Mouse (Mus musculus): ENCODE data around the gene Hint2. TPM values are rescaled to one million over a fixed set of nuclear protein-coding genes. Genes with fewer than 3 reads are reported as not detected.

The Hint2 gene
- polyA plus RNA-seq, 1 experiment from 2014 or later = 77.9 TPM

DNA sequence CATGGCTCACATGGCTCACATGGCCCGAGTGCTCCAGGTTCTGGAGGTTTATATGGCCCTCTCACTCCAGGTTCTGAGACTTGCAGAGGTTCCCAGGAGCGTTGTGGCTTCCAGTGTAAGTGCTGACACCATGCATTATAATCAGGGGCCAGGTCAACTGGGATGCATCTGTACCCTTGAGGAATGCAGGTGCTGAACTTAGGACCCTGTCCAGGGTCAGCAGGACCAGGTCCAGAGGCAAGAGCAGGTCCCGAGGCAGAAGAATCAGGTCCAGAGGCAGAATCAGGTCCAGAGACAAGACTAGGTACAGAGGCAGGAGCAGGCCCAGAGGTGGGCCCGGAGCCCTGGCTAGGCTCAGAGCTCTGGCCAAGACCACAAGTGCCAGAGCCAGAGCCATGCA lies 3.5 kb downstream of the Hint2 start:
- Histone ChIP-seq H3K4me1 (replicated peaks) (peaks cover 25% of the 10 kb centered on the region), H3K36me3 (peaks cover 37% of the 10 kb centered on the region), H3K27ac (no peak overlapping the region; the same call in 1 of the 2 replicates), H3K9me3 (peaks cover 4% of the 10 kb centered on the region; the same call in 1 of the 2 replicates), H3K9ac (replicated peaks) (0 out of 2 replicates have a peak overlapping the region, but pooled peaks have one; percentile 10), H3K4me3 (replicated peaks) (peak overlapping the region; percentile 31), H3K4me2 (replicated peaks) (peak overlapping the region; percentile 50), H3K27me3 (no peaks in the 10 kb centered on the region)
- 85% methylated on average over 4 of the region's 4 CpGs for WGBS
- no peak for ATAC-seq

DNA sequence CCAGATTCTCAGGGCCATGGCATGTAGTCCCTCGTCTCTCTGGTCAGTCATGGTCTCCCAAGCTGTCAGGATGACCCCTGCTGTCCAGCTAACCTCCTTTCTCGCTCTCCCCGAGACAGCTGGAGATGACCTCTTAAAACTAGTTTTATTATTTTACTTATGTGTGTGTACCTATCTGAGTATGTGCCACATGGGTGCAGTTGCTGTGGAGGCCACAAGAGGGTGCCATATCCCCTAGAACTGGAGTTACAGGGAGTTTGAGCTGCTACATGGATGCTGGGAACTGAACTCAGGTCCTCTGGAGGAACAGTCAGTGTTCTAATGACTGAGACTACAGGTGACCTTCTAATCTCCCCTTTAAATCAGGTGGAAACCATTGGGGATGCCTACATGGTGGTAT lies 6.5 kb downstream of the Hint2 start:
- no peak overlapping the region for H3K27ac ChIP-seq
- peaks cover 49% of the 10 kb centered on the region for H3K36me3 ChIP-seq
- peaks cover 4% of the 10 kb centered on the region; the same call in 1 of the 2 replicates for H3K9me3 ChIP-seq
- peaks cover 13% of the 10 kb centered on the region for H3K4me1 ChIP-seq (replicated peaks)
- no peak for ATAC-seq
- no peak overlapping the region for H3K9ac ChIP-seq (replicated peaks)
- H3K27me3 ChIP-seq = no peaks in the 10 kb centered on the region
- 96% methylated on average over 3 of the region's 3 CpGs for WGBS
- H3K4me3 ChIP-seq (replicated peaks) = no peak overlapping the region
- no peak overlapping the region for H3K4me2 ChIP-seq (replicated peaks)

DNA sequence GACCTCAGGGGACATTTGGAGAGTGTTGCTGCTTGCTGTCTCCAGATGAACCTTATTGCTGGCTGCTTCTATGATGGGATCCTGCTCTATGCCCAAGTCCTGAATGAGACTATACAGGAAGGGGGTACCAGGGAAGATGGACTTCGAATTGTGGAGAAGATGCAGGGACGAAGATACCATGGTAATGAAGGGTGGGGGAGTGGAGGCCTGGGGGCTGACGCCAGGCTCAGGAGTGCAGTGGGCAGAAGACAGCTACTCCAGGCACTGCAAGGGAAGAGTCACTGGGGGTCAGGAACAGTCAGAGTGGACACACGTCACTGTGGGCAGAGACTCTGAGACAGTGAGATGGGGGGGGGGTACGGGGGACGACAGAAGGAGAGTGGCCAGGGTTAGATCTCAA lies 15.8 kb downstream of the Hint2 start:
- Histone ChIP-seq H3K4me2 (replicated peaks) (no peak overlapping the region), H3K9ac (replicated peaks) (no peak overlapping the region), H3K27me3 (no peaks in the 10 kb centered on the region), H3K27ac (no peak overlapping the region), H3K4me1 (replicated peaks) (no peaks in the 10 kb centered on the region), H3K4me3 (replicated peaks) (no peak overlapping the region), H3K36me3 (peaks cover 22% of the 10 kb centered on the region), H3K9me3 (no peaks in the 10 kb centered on the region)
- no peak for ATAC-seq
- 81% methylated on average over 6 of the region's 6 CpGs for WGBS

DNA sequence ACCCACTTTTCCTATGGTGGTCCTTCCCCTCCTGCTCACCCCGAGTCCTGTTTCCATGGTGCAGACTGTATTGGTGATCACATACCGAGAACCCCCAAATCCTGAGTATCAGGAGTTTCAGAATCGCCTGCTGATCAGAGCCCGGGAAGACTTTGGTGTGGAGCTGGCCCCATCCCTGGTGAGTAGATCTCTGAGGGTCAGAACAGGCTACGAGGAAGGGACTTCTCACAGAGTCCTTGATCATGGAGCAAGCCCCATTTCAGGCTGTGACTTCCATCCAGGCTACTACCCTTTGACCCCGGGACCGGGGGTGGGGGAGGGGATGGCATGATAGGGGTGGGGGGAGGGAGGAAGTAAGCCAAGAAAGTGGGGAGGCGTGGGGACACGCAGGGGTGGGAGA lies 16.2 kb downstream of the Hint2 start:
- 83% methylated on average over 9 of the region's 9 CpGs for WGBS

DNA sequence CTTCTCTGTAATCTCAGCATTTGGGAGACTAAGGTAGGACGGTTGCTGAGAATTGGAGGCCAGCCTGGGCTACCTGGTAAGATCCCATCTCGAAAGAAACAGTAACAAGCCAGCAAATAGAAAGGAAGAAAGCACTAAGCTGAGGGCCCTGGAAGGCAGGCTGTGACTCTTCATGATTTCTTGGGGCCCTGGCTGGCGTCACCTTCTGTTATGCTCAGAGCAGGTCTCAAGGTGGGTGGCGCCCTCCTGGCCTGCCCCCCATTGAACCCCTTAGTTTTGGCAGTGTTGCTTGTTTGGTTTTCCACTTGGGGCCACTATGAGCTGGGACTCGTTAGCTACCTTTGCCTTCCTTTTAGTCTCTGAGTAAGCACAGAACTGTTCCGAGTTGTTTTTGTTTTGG lies 19.5 kb downstream of the Hint2 start:
- no peaks in the 10 kb centered on the region for H3K36me3 ChIP-seq
- no peaks in the 10 kb centered on the region for H3K9me3 ChIP-seq
- H3K4me3 ChIP-seq (replicated peaks) = no peak overlapping the region
- no peak overlapping the region for H3K27ac ChIP-seq
- 77% methylated on average over 6 of the region's 6 CpGs for WGBS
- no peak for ATAC-seq
- no peak overlapping the region for H3K4me2 ChIP-seq (replicated peaks)
- no peak overlapping the region for H3K9ac ChIP-seq (replicated peaks)
- H3K4me1 ChIP-seq (replicated peaks) = peaks cover 25% of the 10 kb centered on the region
- H3K27me3 ChIP-seq = no peaks in the 10 kb centered on the region; the same call in 1 of the 2 replicates

More for the DNA sequence above, 16.2 kb downstream of the Hint2 start:
- H3K27ac ChIP-seq = no peak overlapping the region
- no peaks in the 10 kb centered on the region for H3K27me3 ChIP-seq
- no peaks in the 10 kb centered on the region for H3K9me3 ChIP-seq
- no peak overlapping the region for H3K4me2 ChIP-seq (replicated peaks)
- ATAC-seq = no peak
- H3K4me1 ChIP-seq (replicated peaks) = no peaks in the 10 kb centered on the region
- peaks cover 22% of the 10 kb centered on the region for H3K36me3 ChIP-seq
- no peak overlapping the region for H3K4me3 ChIP-seq (replicated peaks)
- no peak overlapping the region for H3K9ac ChIP-seq (replicated peaks)

DNA sequence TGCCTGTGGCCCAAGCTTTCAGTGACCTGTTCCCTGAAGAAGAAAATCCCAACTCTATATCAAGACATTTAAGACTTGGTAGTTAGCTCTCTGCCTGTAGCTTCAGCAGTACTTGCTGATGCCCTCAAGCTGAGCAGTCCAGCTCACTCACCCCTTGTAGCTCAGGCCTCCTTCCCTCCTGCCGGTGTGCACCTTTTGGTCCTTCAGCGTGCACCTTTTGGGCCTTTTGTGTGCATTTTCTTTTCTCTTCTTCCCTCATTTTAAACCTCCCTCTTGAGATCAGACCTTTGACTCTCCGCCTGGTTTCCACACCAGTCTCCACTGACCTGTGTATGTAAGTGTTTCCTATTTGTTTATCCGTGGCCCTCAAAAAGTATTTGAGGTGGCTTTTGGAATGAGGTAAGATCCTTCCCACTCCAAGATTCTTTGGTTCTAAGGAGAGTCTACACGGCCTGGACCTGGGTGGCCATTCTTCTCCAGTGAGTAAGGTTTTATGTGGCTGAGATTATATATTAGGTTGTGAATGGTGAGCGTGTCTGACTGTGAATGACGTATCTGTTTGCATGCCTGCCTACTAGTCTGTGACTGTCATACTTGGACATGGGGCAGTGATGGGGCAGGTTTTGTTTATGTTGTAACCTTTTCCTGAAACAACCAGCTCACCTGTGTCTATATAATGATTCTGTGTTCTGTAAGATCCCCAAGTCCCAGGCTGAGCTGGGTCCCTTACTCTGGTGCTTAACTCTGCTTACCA lies 21.5 kb downstream of the Hint2 start:
- Histone ChIP-seq H3K4me1 (replicated peaks) (peaks cover 38% of the 10 kb centered on the region), H3K27me3 (no peaks in the 10 kb centered on the region; the same call in 1 of the 2 replicates), H3K36me3 (no peaks in the 10 kb centered on the region), H3K4me3 (replicated peaks) (no peak overlapping the region), H3K27ac (no peak overlapping the region), H3K9me3 (no peaks in the 10 kb centered on the region), H3K4me2 (replicated peaks) (no peak overlapping the region), H3K9ac (replicated peaks) (no peak overlapping the region)
- 87% methylated on average over 7 of the region's 7 CpGs for WGBS
- no peak for ATAC-seq

DNA sequence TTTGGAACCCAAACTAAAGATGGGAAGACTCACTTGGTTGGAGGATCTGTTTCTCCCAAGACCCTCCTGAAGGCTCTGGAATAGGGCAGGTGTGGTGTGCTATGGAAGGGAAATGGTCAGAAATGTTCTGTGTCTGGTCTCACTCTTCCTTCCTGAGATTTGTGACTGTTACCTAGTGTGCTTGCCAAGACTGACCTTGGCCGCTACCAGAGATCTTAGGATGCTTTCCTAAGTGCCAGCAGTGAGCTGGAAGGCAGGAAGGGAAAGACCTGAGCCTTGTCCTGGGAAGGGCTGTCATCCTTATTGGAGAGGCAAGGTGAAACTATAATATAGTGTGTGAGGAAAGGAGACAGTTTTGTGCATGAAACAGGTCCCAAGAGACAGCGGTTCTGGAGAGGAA lies 22.5 kb downstream of the Hint2 start:
- Histone ChIP-seq H3K36me3 (no peaks in the 10 kb centered on the region), H3K9me3 (no peaks in the 10 kb centered on the region), H3K4me2 (replicated peaks) (peak overlapping the region; percentile 90), H3K4me3 (replicated peaks) (no peak overlapping the region), H3K4me1 (replicated peaks) (peaks cover 38% of the 10 kb centered on the region), H3K9ac (replicated peaks) (no peak overlapping the region), H3K27ac (no peak overlapping the region), H3K27me3 (no peaks in the 10 kb centered on the region; the same call in 1 of the 2 replicates)
- no peak for ATAC-seq
- WGBS = 97% methylated on average over 2 of the region's 2 CpGs

DNA sequence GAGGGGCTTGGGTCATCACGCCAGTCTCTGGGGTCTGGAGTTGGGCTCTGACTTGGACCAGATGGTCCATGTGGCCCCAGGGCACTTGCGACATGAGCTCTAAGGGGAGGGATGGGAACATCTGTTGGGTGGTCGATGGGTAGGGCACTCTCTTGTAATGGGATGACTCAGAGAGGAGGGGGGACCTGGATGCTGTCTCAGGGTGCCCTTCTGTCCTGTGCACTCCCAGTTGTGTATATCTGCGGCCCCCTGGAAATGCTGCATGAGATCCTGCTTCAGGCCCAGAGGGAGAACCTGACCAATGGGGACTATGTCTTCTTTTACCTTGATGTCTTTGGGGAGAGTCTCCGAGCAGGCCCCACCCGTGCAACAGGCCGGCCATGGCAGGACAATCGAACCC lies 23.0 kb downstream of the Hint2 start:
- H3K27ac ChIP-seq = no peak overlapping the region
- 76% methylated on average over 8 of the region's 8 CpGs for WGBS
- peak overlapping the region; percentile 90 for H3K4me2 ChIP-seq (replicated peaks)
- no peak for ATAC-seq
- 0 out of 2 replicates have a peak overlapping the region, but pooled peaks have one; percentile 63 for H3K4me3 ChIP-seq (replicated peaks)
- H3K9me3 ChIP-seq = no peaks in the 10 kb centered on the region
- peaks cover 38% of the 10 kb centered on the region for H3K4me1 ChIP-seq (replicated peaks)
- H3K9ac ChIP-seq (replicated peaks) = no peak overlapping the region
- no peaks in the 10 kb centered on the region for H3K36me3 ChIP-seq
- no peaks in the 10 kb centered on the region; the same call in 1 of the 2 replicates for H3K27me3 ChIP-seq

DNA sequence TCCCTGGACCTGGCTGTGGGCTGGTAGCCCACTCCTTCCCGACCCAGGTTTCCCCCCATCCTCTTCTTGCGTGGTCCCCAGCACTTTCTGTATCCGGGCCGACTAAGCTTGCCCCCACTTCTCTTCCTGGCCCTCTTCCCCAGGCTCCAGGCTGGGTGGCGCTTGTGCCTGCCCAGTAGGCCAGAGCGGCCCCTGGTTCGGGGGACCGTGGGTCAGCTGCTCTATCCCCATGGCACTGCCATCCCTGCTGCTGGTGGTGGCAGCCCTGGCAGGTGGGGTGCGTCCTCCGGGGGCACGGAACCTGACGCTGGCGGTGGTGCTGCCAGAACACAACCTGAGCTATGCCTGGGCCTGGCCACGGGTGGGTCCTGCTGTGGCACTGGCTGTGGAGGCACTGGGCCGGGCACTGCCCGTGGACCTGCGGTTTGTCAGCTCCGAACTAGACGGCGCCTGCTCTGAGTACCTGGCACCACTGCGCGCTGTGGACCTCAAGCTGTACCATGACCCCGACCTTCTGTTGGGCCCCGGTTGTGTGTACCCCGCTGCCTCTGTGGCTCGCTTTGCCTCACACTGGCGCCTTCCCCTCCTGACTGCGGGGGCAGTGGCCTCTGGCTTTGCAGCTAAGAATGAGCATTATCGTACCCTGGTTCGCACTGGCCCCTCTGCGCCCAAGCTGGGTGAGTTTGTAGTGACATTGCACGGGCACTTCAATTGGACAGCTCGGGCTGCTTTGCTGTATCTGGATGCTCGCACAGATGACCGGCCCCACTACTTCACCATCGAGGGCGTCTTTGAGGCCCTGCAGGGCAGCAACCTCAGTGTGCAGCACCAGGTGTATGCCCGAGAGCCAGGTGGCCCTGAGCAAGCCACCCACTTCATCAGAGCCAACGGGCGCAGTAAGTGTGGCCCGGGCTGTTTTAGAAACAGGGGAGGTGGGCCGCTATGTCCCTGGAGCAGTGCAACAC lies 24.0 kb downstream of the Hint2 start:
- H3K9me3 ChIP-seq = no peaks in the 10 kb centered on the region
- WGBS = 42% methylated on average over 42 of the region's 42 CpGs
- peak; percentile 28; the same call in 1 of the 2 replicates for ATAC-seq
- H3K27me3 ChIP-seq = no peaks in the 10 kb centered on the region; the same call in 1 of the 2 replicates
- H3K36me3 ChIP-seq = no peaks in the 10 kb centered on the region
- H3K9ac ChIP-seq (replicated peaks) = peak overlapping the region; percentile 95
- peak overlapping the region; percentile 85 for H3K27ac ChIP-seq
- peak overlapping the region; percentile 63 for H3K4me3 ChIP-seq (replicated peaks)
- peaks cover 38% of the 10 kb centered on the region for H3K4me1 ChIP-seq (replicated peaks)
- peak overlapping the region; percentile 90 for H3K4me2 ChIP-seq (replicated peaks)

DNA sequence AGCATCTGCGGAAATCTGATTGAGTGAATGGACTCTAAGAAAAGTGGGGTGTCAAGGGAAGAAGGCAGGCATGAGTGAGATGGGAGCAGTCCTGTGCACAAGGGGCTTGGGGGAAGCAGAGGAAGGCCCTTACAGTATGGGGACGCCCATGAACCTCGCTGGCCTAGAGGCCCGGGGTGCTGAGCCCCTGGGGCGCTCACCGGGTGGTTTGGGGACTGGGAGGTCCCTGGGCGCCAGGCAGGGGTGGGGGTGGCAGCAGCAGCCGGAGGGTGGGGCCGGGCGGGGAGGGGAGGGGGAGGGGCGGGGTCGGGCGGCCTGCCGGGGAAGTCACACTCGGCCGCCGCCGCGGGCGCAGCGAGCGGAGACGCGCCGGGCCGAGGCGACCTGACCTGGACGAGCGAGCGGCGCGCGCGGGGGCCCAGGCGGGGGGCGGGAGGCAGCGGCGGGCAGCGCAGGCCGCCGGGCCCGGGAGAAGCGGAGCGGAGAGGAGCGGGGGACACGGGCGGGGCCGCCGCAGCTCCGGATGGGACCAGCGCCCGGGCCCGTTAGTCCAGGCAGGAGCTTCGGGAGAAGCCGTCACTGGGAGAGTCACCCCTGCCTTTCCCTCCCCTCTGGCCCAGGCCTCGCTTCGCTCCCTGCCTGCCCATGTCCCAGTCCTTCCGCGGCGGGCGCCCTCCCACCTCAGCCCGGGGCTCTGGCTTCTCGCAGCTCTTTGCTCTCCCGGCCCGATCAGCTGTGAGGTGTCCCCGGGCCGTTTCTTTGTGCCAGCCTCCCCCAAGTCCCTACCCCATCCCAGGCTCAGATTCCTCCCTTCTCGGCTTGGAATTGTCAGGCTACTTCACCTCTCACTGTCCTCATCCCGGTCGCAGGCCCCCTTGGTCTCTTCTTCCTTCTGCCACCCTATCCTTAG lies 25.0 kb downstream of the Hint2 start, which contains the start of gene Npr2:
Npr2 (plus strand) TSS at position 890 of the 910 bp plus-strand sequence.
- peak within 1 kb of the TSS; percentile 63 for H3K4me3 ChIP-seq (replicated peaks)
- H3K9ac ChIP-seq (replicated peaks) = peak within 1 kb of the TSS; percentile 95
- H3K4me2 ChIP-seq (replicated peaks) = peak within 1 kb of the TSS; percentile 90
- peak within 1 kb of the TSS; percentile 85 for H3K27ac ChIP-seq
- peaks cover 38% of the 10 kb centered on the region for H3K4me1 ChIP-seq (replicated peaks)
- H3K36me3 ChIP-seq = no peaks in the 10 kb centered on the region
- H3K27me3 ChIP-seq = no peaks in the 10 kb centered on the region; the same call in 1 of the 2 replicates
- peak; percentile 75 for ATAC-seq
- under 1% methylated on average over 63 of the region's 70 CpGs for WGBS
- no peaks in the 10 kb centered on the region for H3K9me3 ChIP-seq

DNA sequence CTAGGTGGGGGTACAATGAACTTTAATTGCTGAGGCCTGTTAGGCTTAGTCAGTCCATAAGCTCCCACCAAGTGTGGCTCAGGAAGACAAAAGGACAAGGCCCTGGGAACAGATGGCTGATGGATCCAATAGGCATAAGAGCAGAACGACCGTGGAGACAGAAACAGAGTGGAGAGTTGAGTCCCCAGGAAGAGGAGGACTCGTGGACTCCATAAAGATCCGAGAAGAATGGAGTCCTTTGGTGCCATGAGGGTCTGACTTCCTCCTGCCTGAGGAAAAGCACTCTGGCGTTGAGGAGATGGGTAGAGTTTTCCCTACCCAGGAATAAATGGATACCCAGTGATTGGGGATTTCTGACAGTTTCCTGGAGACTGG lies 25.6 kb downstream of the Hint2 start:
- Histone ChIP-seq H3K36me3 (no peaks in the 10 kb centered on the region), H3K4me2 (replicated peaks) (peak overlapping the region; percentile 90), H3K27me3 (no peaks in the 10 kb centered on the region; the same call in 1 of the 2 replicates), H3K9me3 (no peaks in the 10 kb centered on the region), H3K9ac (replicated peaks) (no peak overlapping the region; the same call in 1 of the 2 replicates), H3K4me1 (replicated peaks) (peaks cover 38% of the 10 kb centered on the region), H3K4me3 (replicated peaks) (peak overlapping the region; percentile 63), H3K27ac (peak overlapping the region; percentile 85)
- peak; percentile 11; the same call in 1 of the 2 replicates for ATAC-seq
- 14% methylated on average over 5 of the region's 5 CpGs for WGBS

Data from midbrain, embryonic 13.5 days (tissue).